Mouse (Mus musculus): Measurements from ENCODE around the gene Olfr1164.

Olfr1164 gene

DNA sequence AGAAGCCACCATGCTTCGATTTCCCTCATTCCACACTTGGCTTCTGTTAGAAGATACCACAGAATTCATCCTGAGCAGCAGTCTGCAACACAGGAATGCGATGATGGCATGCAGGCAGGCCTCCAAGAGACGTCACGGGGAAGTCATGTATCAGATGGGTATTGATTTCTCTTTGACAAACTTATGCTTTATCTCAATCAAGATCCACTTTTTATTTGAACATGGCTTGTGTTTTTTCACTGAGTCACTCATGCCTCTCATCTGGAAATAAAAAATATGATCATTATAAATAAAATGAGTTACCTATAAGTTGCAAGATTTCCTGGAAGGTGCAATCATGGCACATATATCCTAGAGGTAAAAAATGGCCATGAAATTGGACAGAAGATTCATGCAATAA lies at the start of gene Olfr1164:
Gene Olfr1164 (minus strand): TSS at position 101 of the 400 bp plus-strand sequence.
- no peak for DNase-seq

DNA sequence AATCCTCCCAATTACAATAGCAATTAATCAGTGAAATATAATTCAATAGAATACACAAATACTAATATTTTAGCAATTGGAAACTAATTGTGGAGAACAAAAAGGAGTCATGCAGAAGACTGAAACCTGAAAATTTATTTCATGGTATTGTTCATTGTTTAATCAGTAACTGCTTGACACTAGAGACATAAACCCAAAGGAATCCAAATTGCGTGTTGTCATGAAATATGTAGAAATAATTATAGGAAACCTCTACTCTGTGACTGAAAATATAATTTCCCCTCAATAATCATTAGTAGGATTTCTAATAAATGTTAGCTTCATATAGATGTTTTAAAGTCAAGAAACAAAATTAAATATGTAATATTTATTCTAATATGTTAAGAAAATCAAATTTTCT lies 34.4 kb upstream of the Olfr1164 start, which contains the start of gene Olfr1166:
Gene Olfr1166 (minus strand): TSS at position 101 of the 400 bp plus-strand sequence.
- no peak for DNase-seq

DNA sequence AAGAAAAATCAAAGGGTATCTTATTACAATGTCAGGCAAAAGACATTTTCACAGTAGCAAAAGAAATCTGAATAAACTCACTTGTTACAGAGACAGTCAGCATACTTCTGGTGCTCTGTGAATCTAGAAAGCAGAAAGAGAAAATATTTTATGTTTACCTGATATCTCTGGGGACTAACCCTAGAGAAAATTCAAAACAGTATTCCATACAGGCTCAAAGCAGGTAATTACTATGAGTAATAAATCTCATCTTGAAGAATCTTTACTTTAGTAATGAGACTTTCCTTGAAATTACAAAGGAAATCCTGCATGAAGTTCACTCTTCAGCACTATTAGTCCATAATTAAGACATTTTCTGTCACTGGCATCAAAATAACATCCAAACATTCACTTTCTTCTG lies 22.0 kb downstream of the Olfr1164 start, which contains the start of gene Olfr1163:
Gene Olfr1163 (minus strand): TSS at position 101 of the 400 bp plus-strand sequence.
- no peak for DNase-seq

GRCm38 (mm10) chr2:88063587-88063986 lies 30.2 kb downstream of the Olfr1164 start:
- no peak for DNase-seq

- DNase-seq, result no peak
Measured at GRCm38 (mm10) chr2:88051029-88051428, 42.7 kb downstream of the Olfr1164 start, which contains the start of gene Olfr1162. Olfr1162 (minus strand) TSS chr2:88051129.

Data from cerebellum, postnatal 36 days (tissue).